Mouse (Mus musculus): ENCODE measurements around the gene Nr3c2.

Gene Nr3c2

DNA sequence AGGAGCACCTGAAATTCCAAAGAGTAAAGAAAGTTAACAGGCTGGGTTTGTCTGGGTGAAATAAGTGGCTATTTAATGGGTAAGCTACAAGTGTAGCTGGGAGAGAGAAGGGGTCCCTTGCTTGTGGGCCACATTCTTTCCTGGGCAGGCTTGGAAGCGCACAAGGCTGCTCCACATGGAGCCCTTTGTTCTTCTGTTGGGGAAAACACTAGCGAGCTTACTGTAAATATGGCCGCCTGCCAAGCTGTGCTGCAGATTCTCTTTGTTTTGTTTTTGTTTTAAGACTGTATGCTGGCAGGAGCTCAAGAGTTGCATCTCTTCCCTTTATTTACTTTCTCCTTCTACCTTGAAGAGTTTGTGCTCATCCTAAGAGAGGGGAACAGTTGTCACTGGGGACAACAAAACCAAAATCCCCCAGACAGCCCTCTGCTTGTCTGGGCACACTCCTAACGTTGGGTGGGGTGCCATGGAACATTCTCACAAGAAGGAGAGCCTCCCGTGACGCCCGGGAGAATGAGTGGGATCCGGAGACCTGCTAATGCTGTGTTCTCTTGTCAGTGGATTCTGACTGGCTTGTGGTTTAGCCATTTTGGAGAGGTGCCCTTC lies 73.8 kb downstream of the Nr3c2 start:
- DNase-seq = no peak

DNA sequence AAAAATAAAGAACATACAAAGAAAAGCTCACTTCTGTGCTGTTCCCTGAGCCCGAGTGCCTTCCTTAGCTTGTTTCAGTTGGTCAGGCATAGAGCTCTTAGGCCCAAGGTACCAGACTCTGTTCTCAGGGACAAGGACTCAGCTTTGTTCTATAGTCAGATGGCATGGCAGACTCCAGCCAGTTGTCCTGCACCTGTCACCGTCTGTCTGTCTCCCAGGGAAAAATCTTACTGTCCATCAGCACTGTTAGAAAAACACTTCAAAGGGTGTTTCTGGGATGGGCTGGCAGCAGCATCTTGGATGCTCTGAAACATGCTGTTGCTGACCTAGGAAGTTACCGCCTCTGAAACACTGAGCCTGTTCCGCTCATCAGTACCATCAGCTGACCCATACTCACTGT lies 78.7 kb downstream of the Nr3c2 start:
- DNase-seq = no peak

DNA sequence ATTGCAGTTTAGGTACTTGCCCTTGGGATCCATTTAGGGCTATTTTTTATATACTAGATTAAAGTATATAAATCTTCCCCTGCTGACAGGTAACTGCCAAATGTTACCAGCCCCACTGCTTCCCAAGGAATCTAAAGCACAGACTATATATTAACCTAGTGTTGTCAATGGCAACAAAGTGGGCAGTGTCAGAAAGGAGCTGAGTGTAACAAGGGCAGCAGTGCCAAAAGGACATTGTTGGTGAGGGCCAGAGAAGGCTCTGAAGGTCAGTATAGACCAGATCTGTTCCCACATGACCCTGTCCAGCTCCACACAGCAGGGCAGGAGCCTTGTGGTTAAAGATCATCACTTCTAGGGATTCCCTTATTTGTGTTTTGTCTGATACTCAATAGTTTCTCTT lies 84.8 kb downstream of the Nr3c2 start:
- no peak for DNase-seq

DNA sequence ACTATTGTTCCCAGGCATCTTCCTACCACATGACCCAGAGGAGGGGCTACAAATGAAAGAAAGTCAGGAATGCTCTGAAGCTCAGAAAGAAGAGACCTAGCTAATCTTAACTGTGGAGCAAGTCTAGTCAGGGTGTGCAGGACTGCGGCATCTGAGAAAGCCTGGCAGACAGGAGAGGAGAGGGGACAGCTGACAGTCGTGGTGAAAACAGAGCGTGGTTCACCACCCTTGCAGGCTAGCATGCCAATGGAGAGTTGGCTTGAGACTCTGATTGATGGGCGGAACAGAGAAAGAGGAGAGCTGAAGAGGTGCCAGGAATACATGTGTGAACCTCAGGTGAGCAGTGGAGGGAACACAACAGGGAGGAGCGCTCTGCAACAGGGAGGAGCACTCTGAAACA lies 85.6 kb downstream of the Nr3c2 start:
- no peak for DNase-seq

DNA sequence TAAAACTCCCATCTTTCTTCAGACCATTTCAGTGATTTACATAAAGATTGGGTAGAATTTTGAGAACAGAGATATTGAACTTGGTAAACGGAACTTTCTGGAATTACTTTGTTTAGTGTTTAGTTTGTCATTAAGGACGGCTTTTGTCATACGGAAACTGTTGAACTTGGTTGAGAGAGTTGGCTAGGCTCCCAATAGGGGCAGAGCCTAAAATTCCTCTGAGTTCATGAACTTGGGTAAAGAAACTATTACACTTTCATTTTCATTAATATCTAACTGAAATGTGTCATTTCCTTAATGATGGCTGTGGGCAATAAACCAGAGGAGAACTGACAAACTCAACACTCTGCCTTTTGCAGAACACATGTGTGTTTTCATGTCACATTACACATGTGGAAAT lies 88.6 kb downstream of the Nr3c2 start:
- no peak for DNase-seq

DNA sequence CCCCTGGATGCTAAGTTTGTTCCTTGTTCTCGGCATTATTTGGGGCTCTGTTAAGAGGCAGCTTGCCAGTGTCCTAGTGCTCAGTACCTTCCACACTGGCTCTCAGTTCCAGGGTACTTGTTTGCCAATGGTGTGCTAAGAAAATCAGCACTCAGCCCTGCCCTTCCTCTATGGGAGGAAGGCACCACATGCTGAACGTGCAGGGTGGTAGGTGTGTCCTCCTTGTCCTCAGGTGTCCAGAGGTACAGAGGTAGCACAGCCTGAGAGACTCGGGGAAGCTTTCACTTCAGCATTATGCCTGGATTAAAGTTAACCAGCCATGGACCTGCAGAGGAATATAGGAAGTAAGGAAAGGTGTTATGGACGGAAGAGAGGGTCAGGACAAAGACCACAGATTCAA lies 99.0 kb downstream of the Nr3c2 start:
- DNase-seq = no peak

DNA sequence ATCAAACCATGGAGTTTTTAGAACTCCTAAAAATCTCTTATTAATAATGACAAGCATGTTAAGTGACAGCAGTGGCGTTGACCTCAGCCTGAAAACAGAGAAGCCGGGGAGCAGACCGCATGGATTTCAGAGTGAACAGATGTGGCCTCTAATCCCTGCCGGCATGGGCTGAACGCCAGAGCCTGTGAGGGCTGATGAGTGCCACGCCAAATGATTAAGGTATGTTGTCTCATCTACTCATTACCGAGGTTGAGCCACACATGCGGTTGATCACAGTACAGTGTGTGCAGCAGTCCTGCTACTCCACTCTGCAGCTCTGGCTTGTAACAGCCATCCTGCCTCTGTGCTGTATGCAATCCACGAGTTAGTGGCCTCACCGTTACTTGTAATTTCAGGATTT lies 110.2 kb downstream of the Nr3c2 start:
- DNase-seq = no peak

DNA sequence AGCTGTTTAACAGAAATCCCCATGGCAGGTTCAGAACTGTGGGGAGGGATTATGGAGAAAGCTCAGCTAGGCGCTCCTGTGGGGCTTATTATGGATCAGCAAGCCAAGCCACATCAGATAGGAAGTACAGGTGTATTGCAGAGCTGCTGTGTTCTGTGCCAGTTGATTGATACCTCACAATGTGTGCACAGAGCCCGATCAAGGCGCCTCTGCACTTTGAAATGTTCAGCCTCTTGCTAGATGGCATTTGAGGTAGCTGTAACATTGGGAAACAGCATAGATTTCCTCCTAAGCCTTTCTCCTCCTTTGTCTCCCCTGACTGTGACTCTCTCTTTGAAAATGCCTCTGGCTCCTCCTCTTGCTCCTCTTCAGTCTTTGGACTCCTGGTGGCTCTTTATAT lies 112.7 kb downstream of the Nr3c2 start:
- DNase-seq = no peak

DNA sequence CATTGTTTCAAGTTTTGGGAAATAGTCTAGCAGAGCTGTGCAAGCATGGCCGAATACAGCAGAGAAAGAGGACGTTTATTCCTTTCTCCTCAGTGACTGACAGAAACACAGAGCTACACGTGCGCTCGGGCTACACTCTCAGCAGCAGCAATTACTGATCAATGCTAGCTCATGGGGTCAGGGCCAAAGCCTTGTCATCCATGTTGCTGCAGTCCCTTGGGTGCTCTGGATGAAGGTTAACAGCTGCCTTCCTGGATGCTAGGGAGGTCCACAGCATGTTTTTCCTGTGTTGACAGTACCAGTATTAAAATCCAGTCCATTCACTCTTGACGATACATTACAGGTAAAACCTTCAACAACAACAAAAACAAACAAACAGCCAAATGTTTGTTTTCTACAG lies 113.4 kb downstream of the Nr3c2 start:
- no peak for DNase-seq

DNA sequence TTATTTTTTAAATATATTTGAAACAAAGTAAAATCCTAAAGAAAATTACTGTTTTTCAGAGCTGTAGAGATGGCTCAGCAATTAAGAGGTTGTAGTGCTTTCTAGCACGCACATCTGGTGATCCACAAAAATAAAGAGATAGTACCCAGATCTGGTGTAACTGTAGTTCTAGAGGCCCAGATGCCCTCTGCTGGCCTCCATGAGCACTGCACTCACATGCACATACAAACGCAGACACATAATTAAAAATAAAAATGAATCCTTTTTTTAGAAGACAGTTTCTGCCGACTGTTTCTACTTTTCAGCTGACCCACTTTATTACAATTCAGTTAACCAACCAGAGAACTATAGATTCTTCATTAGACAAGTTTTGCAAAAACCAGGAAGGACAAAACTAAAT lies 117.5 kb downstream of the Nr3c2 start:
- no peak for DNase-seq

DNA sequence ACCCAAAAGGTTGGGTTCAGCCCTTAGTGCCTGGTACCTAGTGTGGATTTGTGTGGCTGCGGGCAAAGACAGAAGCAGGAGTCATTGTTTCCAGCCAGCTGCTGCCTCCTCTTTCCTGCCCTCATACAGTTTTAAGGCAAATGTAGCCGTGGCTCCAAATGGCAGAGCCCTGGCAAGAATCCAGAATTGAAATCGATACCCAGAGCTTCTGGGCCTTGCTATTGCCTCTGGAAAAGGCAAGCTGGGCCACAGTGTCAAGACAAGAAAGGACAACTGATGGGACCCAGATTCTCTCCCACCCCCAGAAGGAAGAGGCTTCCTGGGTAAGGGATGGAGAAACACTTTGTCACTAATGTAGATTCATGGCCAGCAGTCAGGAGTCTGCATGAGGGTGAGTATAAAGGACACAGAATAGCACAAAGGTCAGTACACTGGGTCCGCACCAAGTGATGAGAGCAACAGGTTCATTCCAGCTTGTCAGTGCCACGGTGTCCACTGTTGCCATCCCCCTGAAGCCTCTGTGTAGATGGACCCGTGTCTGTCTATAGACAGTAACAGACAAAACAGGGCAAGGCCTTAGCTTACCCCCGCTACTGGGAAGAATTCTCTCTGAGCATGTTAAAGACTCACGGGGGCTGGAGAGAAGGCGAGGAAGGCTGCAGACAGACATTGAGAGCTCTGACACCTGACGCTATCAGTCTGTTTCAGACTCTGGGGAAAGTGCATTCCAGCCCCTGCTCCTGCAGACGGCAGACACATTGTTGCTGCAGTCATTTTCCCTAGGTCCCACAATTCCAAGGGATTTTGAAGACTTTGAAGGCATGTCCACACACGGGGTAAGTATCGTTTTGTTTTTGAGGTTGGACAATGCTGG lies 124.8 kb downstream of the Nr3c2 start:
- no peak for DNase-seq

DNA sequence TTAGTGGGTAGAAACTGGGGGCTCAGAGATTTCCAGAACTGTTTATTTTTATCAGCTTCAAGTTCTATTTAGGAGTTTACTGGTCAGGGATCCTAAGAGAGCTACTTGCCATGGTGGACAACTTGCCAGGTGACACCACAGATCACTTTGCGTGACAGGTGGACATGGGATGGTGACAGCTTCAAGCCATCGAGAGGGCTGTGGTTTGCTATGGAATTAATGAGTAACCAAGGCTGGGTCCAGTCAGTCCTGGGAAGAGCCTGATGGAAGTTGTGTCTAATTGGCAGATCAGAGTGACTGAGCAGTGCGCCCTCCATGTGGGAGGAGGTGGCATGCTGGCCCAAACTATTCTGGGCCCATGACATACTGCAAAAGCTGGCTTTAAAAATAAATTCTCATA lies 132.0 kb downstream of the Nr3c2 start:
- DNase-seq = no peak

DNA sequence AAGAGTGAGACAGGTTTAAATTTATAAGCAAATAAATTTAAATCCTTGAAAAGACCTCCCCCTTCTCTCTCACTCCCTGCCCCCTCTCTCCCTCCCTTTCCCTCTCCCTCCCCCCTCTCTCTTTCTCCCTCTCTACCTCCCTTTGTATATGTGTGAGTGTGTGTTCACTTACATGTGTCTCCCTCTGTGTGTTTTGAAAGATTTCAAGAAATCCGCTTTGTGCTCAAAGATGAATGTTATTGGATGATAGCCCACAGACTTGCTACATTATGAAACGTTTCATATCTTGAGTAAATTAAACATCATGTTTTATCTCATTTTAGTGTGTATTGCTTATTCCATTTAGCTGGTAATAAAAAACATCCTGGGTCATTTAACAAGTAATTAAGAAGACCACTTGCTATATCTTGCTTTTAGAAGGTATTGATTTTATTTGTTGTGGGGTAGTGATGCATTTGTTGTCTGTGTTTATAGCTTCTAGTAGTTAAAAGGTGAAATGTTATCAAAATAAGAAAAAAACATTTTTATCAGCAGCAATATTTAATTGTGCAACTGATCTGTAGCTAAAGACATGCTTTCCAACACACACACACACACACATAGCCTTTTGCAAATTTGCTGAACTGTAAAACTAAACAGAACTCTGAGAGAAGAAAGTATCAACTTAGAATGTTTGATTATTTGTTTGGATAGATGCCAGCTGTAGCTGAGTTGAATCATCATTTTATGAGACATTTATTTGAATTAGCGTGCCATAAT lies 134.6 kb downstream of the Nr3c2 start:
- DNase-seq = no peak

DNA sequence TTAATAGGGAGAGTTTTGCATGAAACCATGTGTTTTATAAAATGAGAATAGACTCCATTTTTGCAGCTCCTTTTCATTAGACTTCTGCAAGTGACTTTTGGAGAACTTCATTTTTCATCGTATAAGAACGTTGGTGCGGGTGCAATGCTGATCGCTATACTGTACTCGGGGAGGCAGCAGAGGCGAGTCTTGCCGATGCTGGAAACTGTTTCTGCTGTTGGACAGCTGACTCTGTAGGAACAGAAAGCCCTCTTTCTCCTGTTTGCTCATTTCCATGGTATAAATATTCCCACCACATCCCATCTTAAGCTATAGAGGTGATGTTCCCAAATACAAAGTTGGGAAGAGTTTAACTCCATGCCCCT lies 135.2 kb downstream of the Nr3c2 start:
- no peak for DNase-seq

DNA sequence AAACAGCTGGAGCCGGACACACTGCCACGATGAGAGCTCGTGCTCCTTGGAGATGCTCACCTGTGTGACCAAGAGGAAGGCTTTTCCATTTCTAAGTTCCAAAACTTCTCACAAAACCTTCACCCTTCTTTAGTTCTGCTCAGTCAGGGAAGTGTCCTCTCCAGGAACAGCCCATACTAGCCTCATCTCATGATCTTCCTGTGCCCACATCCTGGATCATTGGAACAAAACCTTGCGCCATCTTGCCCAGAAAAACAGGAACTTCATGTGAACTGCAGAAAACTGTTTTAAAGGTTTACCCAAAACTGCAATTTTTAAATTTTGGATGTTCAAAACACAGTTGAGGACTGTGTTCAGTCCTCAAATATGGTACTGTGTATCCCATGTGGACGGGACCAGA lies 142.0 kb downstream of the Nr3c2 start:
- DNase-seq = no peak

DNA sequence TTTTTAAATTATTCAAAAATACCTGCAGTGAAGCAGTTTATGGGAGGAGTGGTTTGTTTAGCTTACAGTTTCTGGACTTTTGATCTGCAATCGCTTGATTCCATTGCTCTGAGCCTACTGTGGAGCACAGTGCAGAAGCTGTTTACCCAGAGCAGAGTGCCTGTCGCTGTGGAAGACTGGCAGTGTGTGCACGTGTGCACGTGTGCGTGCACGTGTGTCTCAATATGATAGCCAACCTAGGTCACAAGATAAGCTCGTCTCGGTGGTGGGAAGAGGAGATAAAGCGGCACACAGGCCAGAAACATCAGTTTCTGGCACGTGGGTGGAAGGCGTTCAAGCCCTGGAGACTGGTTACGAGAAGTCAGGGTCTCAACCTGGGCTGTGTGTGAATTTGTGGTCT lies 145.6 kb downstream of the Nr3c2 start:
- DNase-seq = no peak

DNA sequence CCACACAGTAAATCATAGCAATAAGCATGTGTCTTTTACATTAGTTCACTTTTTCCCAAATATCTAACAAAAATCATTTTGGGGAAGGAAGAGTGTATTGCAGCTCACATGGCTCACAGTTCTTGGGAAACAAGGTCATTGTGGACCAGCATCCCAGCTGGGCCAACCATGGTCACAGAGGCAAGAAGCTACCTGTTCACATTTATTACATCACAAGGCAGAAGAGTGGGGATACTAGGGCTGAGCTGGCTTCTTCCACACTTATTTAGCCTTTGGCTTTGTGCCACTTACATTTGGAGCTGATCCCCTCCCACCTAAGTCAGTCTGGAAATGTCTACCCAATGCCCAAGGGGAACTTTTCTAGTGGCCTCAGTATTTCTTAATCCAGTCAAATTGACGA lies 146.5 kb downstream of the Nr3c2 start:
- no peak for DNase-seq

DNA sequence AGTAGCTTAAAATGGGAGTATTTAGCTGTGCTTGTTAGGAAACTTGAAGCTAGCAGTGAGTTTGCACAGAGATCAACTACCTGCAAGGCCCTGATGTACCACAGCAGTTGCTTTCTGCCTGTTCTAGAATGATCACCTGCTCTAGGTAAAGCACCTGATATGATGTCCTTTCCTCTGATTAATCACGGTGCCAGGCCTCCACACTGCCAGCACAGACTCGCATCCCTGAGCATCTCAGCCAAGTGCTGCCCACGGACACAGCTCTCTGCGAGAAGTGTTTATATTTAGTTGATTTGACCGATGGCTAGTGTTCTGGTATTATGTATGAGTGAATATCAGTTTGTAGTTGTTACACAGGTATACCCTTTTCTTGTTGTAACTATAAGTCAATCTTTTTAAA lies 147.0 kb downstream of the Nr3c2 start:
- DNase-seq = no peak

DNA sequence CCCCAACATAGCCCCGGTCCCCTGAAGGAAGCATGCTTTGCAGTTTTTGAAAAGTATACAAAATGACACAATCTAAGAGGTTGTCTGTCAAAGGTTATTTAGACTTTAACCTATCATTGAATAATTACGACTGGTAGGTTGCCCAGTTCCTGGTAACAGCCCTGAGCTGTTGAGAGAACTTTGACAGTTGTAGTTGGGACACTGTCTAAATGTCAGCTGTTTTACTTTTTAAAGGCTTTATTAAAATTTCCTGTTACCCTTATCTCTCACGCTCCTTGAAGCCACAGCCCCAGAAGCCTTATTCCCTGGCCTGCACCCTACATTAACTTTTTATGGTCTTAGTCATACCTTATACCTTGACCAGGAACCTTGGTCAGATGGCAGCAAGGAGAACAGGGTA lies 147.5 kb downstream of the Nr3c2 start:
- DNase-seq = no peak

DNA sequence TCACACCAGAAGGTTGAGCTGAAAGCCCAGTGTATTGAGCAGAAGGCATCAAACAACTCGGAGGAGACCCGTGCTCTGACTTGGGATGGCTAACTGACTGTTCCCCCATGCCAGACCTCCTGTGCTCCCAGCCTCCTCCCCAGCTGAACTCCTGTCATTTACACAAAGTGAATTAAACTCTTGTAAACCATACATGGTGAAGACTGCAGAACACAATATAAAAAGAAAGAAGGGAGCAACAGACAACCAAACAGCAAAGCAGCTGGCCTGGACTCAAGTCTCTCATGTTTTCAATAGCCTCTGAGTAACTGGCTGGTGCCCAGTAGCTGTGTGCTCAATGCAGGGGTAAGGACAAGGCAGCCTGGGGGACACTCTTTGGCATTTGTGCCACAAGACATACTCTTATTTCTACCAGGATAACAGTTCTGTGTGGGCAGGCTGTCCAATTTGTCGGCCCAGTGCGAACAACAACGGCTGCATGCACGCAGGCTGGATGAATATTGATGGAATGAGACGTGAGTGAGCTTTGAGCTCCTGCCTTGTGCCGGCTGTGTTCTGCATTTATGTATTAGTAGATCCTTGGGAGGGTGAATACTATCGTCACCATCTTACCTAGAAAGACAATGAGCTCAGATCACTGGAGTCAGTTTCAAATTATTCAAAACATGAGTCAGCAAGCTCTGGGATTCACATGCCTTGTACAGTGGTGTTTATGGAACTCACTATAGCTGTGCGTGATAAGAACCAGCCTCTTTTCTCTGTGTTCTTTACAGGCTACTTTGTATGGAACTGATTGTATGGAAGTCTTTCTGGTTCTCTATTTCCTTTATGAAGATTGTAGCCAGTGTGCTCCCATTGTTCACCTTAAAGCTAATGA lies 152.4 kb downstream of the Nr3c2 start:
- DNase-seq = no peak

DNA sequence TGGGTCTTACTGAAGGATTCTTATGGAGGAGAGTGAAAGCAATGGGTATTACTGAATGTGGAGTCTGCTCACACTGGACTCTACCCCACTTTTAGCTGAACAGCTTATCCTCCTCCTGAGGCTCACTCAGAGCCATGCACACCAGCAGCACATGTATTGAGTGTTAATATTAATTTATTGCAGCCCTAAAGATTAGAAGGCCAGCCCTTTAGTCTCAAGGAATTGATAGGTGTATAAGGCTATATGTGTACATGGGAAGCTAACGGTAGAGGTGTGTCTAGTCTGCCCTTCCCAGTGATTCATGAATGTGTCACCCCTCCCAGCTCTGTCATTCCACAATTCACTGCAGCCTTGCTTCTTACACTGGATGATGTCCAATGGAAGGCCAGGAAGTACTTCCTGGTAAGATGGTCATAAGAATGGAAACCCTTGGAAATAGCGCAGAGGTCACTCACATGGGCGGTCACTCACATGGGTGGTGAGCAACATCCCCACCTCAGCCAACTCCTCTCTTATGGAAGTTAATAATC lies 156.3 kb downstream of the Nr3c2 start:
- no peak for DNase-seq

DNA sequence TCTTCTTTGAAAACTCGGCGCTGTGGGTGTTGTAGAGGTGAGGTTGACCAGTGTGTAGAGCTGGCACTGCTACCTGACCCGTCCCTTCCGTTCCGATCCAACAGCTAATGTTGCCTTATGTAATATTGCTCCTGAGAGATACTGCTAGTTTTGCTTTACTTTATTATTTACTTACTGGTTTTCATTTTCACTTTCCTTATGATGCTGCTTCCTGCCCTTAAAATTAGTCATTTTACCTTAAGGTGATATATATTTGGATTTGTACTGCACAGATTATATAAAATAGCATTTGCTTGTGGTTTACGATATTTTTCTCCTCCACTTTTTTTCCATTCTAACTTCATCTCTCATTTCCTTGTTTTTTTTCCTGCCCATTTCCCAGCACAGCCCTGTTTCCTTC lies 157.6 kb downstream of the Nr3c2 start:
- DNase-seq = no peak

DNA sequence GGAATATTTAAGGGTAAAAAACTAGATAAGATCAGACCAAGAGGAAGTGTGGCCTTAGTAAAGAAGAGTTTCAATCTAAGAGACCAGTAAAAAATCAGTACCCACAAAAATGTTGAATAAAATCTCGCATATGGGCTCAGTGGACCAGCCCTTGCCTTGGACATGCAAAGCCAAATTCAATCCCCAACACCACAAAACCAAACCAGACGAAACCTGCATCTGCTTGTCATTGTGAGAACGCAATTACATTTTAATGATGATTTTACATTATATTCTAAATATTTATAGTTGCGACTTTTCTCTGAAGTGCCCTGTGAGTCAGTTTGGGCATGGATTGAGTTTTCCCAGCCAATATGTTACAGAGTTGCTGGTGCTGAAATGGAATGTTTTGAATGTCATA lies 183.4 kb downstream of the Nr3c2 start:
- DNase-seq = no peak

Measured in thymus, postnatal 14 days (tissue).